Mouse (Mus musculus) heart, postnatal 0 days (tissue): ENCODE results near the gene Tuba3a.

Experiments used
- CTCF ChIP-seq: IDR thresholded peaks from 2 replicates; pipeline ENCODE4 v1.5.1; 2016; ENCODE audit warnings: antibody characterized with exemption, control low read depth, low read depth
- EP300 ChIP-seq: IDR thresholded peaks from 2 replicates; pipeline ENCODE4 v1.6.1; 2016; ENCODE audit warnings: antibody characterized with exemption, low read depth

- no peak for TF ChIP-seq CTCF
- TF ChIP-seq EP300, result no peak
Observed at GRCm38 (mm10) chr6:125319919-125320296, 34.1 kb upstream of the Tuba3a start.
